Mouse (Mus musculus): ENCODE results near the gene Ptgs1. TPM values are rescaled to one million over a fixed set of nuclear protein-coding genes. Genes with fewer than 3 reads are reported as not detected.

Ptgs1 gene
- polyA plus RNA-seq, 1 experiment from 2014 or later: 31.3 TPM

DNA sequence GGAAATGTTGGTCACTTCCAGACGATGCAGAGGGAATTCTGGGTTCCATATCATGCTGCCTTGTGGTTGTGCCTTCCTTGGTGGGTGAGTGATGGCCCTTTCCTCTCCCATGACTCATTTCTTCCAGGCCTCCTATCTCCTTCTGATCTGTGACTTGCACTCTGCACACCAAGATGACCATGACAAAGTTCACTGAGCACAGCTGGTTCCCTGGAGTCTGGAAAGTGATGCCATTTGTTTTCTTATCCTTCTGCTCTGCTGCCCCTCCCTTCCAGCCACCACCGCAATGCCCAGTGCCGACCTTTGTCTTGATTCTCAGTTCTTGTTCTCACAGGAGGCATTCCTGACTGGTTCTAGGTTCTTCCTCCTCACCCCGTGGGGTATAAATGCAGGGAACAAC lies 29.2 kb downstream of the Ptgs1 start:
- Histone ChIP-seq H3K36me3 (no peaks in the 10 kb centered on the region), H3K27me3 (replicated peaks) (no peaks in the 10 kb centered on the region), H3K27ac (no peak overlapping the region), H3K9ac (no peak overlapping the region), H3K4me3 (replicated peaks) (no peak overlapping the region), H3K4me1 (no peaks in the 10 kb centered on the region), H3K9me3 (no peaks in the 10 kb centered on the region), H3K4me2 (no peak overlapping the region)
- 74% methylated on average over 4 of the region's 4 CpGs for WGBS
- ATAC-seq (ENCODE audit: insufficient read depth, low FRiP score, low read depth): no peak

DNA sequence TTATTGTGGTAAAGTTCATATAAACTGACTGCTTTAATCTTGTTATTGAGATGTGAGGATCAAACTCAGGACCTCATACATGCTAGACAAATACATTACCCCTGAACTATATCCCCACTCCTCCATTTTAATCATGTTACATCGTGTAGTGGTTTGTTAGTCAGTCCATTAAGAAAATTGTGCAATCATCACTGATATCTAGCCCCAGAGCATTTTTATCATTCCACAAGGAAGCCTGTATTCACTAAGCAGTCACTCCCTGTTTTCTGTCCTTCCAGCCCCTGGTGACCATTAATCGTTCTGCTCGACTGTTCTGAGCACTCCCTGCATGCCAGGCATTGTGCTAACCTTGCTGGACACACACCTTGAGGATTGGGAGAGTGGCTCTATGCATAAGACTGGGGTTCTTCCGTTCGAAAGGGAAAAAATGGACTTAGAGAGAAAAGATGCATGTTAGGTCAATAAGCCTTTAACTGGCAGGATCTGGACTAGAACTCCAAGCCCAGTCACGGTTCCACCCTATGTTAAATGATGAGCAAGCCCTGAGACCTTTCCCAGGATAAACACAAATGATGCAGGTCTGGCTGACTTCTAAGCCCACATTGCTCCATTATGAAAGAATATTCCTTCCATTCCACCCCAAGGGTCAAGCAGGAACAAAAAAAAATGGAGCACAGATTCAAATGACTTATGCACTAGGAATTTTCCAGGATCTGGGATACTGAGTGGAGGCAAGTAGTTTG lies 29.7 kb downstream of the Ptgs1 start:
- 69% methylated on average over 6 of the region's 6 CpGs for WGBS
- H3K4me1 ChIP-seq: no peaks in the 10 kb centered on the region

GRCm38 (mm10) chr2:36262025-36262424 lies 31.8 kb downstream of the Ptgs1 start:
- Histone ChIP-seq H3K36me3 (no peaks in the 10 kb centered on the region), H3K9me3 (no peaks in the 10 kb centered on the region), H3K4me2 (no peak overlapping the region), H3K27ac (no peak overlapping the region), H3K4me3 (replicated peaks) (no peak overlapping the region), H3K4me1 (no peaks in the 10 kb centered on the region), H3K27me3 (replicated peaks) (no peaks in the 10 kb centered on the region), H3K9ac (no peak overlapping the region)
- 38% methylated on average over 4 of the region's 4 CpGs for WGBS
- ATAC-seq (ENCODE audit: insufficient read depth, low FRiP score, low read depth): no peak

More for the DNA sequence above, 29.7 kb downstream of the Ptgs1 start:
- Histone ChIP-seq H3K9me3 (no peaks in the 10 kb centered on the region), H3K9ac (no peak overlapping the region), H3K4me2 (no peak overlapping the region), H3K27ac (no peak overlapping the region), H3K36me3 (no peaks in the 10 kb centered on the region), H3K27me3 (replicated peaks) (no peaks in the 10 kb centered on the region), H3K4me3 (replicated peaks) (no peak overlapping the region)
- no peak for ATAC-seq (ENCODE audit: insufficient read depth, low FRiP score, low read depth)

DNA sequence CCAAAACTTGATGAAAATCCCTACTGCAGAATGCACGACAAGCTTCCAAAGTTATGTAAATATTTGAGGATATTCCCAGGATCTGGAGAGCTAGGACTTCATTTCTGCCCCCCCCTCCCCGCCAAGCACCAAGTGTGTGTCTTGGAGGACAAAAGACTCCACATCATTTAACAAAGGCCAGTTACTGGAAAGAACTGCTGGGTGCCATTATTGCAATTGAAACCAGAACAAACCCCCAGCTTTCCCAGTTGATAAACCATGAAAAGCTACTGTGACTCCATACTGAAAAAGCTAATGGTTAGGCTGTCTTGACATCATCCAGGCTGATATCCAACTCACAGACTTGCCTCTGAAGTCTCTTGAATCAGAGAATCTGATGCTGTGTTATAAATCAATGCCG lies 39.2 kb downstream of the Ptgs1 start:
- no peak for ATAC-seq (ENCODE audit: insufficient read depth, low FRiP score, low read depth)
- H3K36me3 ChIP-seq: no peaks in the 10 kb centered on the region
- no peak overlapping the region for H3K9ac ChIP-seq
- H3K4me3 ChIP-seq (replicated peaks): no peak overlapping the region
- H3K27me3 ChIP-seq (replicated peaks): no peaks in the 10 kb centered on the region
- no peak overlapping the region for H3K27ac ChIP-seq
- no peaks in the 10 kb centered on the region for H3K9me3 ChIP-seq
- no peaks in the 10 kb centered on the region for H3K4me1 ChIP-seq
- H3K4me2 ChIP-seq: no peak overlapping the region
- WGBS: 47% methylated on average over 3 of the region's 3 CpGs

DNA sequence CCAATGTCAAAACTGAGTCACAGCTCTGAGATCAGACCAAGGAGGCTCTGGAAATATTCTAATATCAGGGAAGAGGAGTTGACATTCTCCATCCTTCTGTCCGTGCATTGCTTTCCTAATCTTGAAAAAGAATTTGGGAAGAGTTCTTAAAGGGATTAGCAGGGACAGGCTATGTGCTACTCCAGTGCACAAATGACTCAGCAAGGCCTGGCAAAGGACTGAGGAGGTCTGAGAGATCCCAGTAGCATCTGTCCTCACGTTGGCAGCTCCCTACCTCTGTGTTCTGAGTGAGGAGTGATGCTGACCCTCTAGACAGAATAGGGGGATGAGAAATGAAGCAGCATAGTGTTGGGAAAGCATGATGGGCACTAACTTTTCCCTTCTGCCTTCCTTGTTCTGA lies 40.0 kb downstream of the Ptgs1 start:
- H3K36me3 ChIP-seq: no peaks in the 10 kb centered on the region
- WGBS: 50% methylated on average over 2 of the region's 2 CpGs
- no peak overlapping the region for H3K27ac ChIP-seq
- H3K4me3 ChIP-seq (replicated peaks): no peak overlapping the region
- H3K4me2 ChIP-seq: no peak overlapping the region
- no peaks in the 10 kb centered on the region for H3K9me3 ChIP-seq
- no peak for ATAC-seq (ENCODE audit: insufficient read depth, low FRiP score, low read depth)
- no peak overlapping the region for H3K9ac ChIP-seq
- no peaks in the 10 kb centered on the region for H3K27me3 ChIP-seq (replicated peaks)
- no peaks in the 10 kb centered on the region for H3K4me1 ChIP-seq

GRCm38 (mm10) chr2:36271085-36271484 lies 40.9 kb downstream of the Ptgs1 start:
- no peak for ATAC-seq (ENCODE audit: insufficient read depth, low FRiP score, low read depth)
- Histone ChIP-seq H3K9me3 (no peaks in the 10 kb centered on the region), H3K27ac (no peak overlapping the region), H3K27me3 (replicated peaks) (no peaks in the 10 kb centered on the region), H3K36me3 (no peaks in the 10 kb centered on the region), H3K4me3 (replicated peaks) (no peak overlapping the region), H3K4me2 (no peak overlapping the region), H3K4me1 (no peaks in the 10 kb centered on the region), H3K9ac (no peak overlapping the region)
- WGBS: 72% methylated on average over 4 of the region's 4 CpGs

DNA sequence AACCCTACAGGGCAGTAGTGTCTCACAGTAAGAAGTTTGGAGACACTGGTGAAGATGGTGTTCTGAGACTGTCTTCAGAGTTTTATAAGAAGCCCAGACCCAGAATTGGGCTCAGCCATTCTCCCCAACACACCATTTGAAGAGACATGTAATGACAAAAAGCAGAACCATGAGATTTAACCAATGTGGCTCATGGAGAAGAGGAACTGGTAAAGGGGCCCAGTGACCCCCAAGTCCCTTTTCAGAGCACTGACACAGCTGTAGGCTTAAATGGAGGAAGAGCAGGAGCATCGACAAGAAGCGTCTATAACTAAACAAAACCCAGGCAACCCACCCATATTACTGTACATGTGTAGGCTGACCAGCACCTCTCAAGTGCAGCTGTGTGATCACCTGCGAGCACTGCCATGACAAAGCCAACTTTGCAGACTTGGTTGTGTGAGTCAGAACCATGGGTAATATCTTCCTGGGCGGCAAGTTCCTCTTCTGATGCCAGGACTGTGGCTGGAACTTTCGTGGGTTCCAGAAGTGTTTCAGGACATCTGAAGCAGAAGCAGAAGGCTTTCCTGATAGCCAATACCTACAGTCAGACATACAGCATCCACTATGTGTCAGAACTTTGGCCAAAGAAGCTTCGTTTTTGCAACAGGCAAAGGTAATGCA lies 42.2 kb downstream of the Ptgs1 start:
- no peaks in the 10 kb centered on the region for H3K27me3 ChIP-seq (replicated peaks)
- H3K27ac ChIP-seq: no peak overlapping the region
- no peak overlapping the region for H3K4me2 ChIP-seq
- 70% methylated on average over 6 of the region's 6 CpGs for WGBS
- H3K9me3 ChIP-seq: no peaks in the 10 kb centered on the region
- no peak overlapping the region for H3K9ac ChIP-seq
- H3K4me3 ChIP-seq (replicated peaks): no peak overlapping the region
- no peak for ATAC-seq (ENCODE audit: insufficient read depth, low FRiP score, low read depth)
- H3K4me1 ChIP-seq: no peaks in the 10 kb centered on the region
- no peaks in the 10 kb centered on the region for H3K36me3 ChIP-seq

- Histone ChIP-seq H3K9me3 (no peaks in the 10 kb centered on the region), H3K4me2 (no peak overlapping the region), H3K27me3 (replicated peaks) (no peaks in the 10 kb centered on the region), H3K4me3 (replicated peaks) (no peak overlapping the region), H3K9ac (no peak overlapping the region), H3K27ac (no peak overlapping the region), H3K4me1 (no peaks in the 10 kb centered on the region), H3K36me3 (no peaks in the 10 kb centered on the region)
- ATAC-seq (ENCODE audit: insufficient read depth, low FRiP score, low read depth): no peak
- 26% methylated on average over 4 of the region's 4 CpGs for WGBS
Observed at GRCm38 (mm10) chr2:36276454-36276853, 46.2 kb downstream of the Ptgs1 start.

DNA sequence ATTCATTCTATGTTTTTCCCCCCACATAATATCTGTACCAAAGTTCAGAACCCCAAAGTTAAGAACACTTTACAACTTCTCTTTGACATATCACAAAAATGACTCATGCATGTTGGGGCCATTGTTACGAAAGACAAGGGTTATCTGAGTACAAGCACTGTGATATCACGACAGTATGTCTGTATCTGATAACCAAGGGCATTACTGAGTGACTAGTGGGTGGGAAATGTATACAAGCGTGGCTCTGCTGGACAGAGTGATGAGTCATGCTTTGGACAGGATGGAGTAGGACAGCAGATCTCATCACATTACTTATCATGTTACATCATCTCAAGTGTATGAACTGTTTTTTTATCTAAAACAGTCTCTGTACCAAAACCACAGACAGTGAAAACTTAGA lies 48.5 kb downstream of the Ptgs1 start:
- WGBS: 44% methylated on average over 3 of the region's 3 CpGs
- H3K27me3 ChIP-seq (replicated peaks): no peaks in the 10 kb centered on the region
- H3K9ac ChIP-seq: no peak overlapping the region
- no peak overlapping the region for H3K27ac ChIP-seq
- no peaks in the 10 kb centered on the region for H3K36me3 ChIP-seq
- no peaks in the 10 kb centered on the region for H3K9me3 ChIP-seq
- no peaks in the 10 kb centered on the region for H3K4me1 ChIP-seq
- ATAC-seq (ENCODE audit: insufficient read depth, low FRiP score, low read depth): no peak
- no peak overlapping the region for H3K4me2 ChIP-seq
- H3K4me3 ChIP-seq (replicated peaks): no peak overlapping the region

- ATAC-seq (ENCODE audit: insufficient read depth, low FRiP score, low read depth): no peak
- Histone ChIP-seq H3K4me3 (replicated peaks) (no peak overlapping the region), H3K4me2 (no peak overlapping the region), H3K9ac (no peak overlapping the region), H3K36me3 (no peaks in the 10 kb centered on the region), H3K27me3 (replicated peaks) (no peaks in the 10 kb centered on the region), H3K9me3 (no peaks in the 10 kb centered on the region), H3K27ac (no peak overlapping the region), H3K4me1 (no peaks in the 10 kb centered on the region)
- WGBS: 61% methylated on average over 1 of the region's 1 CpGs
Observed at GRCm38 (mm10) chr2:36281138-36281537, 50.9 kb downstream of the Ptgs1 start.

- H3K27ac ChIP-seq: no peak overlapping the region
- H3K36me3 ChIP-seq: no peaks in the 10 kb centered on the region
- H3K4me1 ChIP-seq: no peaks in the 10 kb centered on the region
- H3K9me3 ChIP-seq: no peaks in the 10 kb centered on the region
- WGBS: 76% methylated on average over 1 of the region's 1 CpGs
- H3K27me3 ChIP-seq (replicated peaks): no peaks in the 10 kb centered on the region
- no peak for ATAC-seq (ENCODE audit: insufficient read depth, low FRiP score, low read depth)
- H3K4me2 ChIP-seq: no peak overlapping the region
- no peak overlapping the region for H3K4me3 ChIP-seq (replicated peaks)
- no peak overlapping the region for H3K9ac ChIP-seq
Observed at GRCm38 (mm10) chr2:36282301-36282700, 52.1 kb downstream of the Ptgs1 start.

Data from stomach, embryonic 15.5 days (tissue).